Mouse (Mus musculus) layer of hippocampus, adult 9-10 months (tissue): ENCODE measurements around the gene Crtc1.

Source experiments
- DNase-seq: peaks from one replicate; pipeline ENCODE4 v3.0.0; 2022; ENCODE audit warnings: low spot score

Crtc1 gene

DNA sequence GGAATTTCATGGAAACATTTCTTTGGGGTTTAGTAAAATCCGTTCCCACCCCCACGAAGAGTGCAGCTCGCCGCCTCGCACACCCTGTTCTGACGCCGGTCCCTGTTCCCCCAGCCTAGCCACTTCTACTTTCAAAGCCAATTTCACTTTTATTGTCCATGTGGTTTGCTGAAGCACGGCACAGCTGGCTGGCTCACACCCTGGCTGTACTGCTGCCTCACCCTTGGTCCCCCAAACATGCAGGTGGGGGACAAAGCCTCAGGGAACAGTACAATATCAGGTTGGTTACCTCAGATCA lies 23.1 kb upstream of the Crtc1 start:
- DNase-seq, result no peak

GRCm38 (mm10) chr8:70461765-70462515 lies 22.6 kb upstream of the Crtc1 start:
- no peak for DNase-seq

- DNase-seq, result no peak
Measured at GRCm38 (mm10) chr8:70460606-70461005, 21.2 kb upstream of the Crtc1 start.

DNA sequence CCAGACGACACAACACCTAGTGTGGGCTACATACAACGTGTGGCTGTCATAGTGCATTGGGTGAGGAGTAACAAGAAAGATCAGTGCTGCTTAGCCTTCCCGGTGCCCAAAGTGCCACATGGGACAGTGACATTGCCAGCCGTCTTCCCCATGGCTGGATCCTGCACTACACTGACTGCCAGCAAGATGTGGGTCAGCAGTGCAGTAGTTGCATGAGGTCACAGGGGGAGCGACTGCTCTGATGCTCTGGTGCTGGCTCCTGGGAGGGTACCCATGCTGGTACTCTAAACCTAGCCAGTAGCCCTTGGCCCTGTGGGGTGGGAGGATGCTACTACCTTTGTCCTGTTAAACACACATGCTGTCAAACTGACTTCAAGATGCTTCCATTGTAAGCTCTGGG lies 20.8 kb upstream of the Crtc1 start:
- no peak for DNase-seq

DNA sequence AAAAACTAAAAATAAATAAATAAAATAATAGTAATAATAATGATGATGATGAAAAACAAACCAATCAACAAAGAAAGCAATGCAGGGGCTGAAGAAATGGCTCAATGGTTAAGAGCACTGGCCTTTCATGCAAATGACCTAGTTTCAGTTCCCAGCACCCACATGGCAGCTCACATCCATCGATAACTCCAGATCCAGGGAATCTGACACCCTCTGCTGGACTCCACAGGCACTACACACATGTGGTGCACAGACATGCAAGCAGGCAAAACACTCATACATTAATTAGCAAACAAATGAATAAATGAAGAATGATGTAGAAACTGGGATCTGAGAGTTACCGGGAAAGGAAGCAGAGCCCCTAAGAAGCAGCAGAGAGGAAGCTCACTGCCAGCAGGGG lies 20.3 kb upstream of the Crtc1 start:
- no peak for DNase-seq

GRCm38 (mm10) chr8:70458462-70458861 lies 19.1 kb upstream of the Crtc1 start:
- no peak for DNase-seq

- no peak for DNase-seq
Measured at GRCm38 (mm10) chr8:70457882-70458281, 18.5 kb upstream of the Crtc1 start.

- no peak for DNase-seq
Measured at GRCm38 (mm10) chr8:70456996-70457395, 17.6 kb upstream of the Crtc1 start.

DNA sequence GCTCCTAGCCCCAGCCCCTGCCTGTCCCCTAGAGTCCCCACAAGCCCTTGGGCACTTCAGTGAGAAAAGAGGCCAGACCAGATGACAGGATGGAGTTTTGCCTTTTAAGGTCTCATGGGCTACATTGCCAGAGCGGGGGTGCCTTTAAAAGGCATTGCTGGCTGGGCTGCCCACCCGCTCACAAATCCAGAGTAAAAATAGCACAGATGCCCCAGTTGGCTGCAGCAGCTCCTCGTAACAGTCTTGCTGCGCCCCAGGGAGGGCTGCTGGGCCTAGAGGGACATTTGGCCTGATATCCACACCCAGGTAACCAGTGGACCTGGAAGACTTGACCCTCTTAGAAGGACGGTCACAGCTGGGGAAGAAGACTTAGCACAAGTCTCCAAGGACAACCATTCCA lies 14.5 kb upstream of the Crtc1 start:
- DNase-seq, result no peak

GRCm38 (mm10) chr8:70452196-70452966 lies 13.0 kb upstream of the Crtc1 start:
- no peak for DNase-seq

- no peak for DNase-seq
Measured at GRCm38 (mm10) chr8:70447639-70448420, 8.5 kb upstream of the Crtc1 start.

DNA sequence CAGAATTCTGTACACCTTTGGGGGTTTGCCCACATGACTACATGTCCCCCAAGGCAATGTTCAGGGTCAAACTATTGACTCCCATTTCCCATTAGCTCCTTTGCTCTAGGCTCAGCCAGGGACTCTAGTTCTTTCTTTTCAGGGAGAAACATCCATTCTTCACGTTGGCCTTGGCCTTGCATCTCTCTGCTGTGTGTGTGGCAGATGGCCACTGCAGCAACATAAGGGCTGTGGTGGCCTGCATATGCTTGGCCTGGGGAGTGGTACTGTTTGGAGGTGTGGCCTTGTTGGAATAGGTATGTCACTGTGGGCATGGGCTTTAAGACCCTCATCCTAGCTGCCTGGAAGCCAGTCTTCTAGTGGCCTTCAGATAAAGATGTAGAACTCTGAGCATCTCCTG lies 6.6 kb upstream of the Crtc1 start:
- DNase-seq, result no peak

DNA sequence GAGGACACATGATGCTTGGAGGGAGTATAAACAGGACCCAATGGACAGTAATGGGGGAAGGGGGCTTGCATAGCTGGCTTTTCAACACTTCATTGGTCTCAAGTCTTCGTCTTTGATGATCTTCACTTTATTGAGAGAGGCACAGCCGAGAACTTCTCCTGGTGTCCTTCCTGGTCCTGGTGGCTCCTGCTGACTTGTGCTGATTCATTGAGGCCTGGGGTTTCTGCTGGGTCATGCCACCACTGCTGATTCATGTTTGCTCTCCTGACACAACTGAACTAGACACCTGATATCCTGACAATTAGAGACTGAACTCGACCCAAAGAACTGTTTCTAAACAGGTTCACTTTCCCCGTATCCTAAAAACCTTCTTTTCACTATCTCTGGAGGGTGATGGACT lies 3.9 kb upstream of the Crtc1 start:
- no peak for DNase-seq

DNA sequence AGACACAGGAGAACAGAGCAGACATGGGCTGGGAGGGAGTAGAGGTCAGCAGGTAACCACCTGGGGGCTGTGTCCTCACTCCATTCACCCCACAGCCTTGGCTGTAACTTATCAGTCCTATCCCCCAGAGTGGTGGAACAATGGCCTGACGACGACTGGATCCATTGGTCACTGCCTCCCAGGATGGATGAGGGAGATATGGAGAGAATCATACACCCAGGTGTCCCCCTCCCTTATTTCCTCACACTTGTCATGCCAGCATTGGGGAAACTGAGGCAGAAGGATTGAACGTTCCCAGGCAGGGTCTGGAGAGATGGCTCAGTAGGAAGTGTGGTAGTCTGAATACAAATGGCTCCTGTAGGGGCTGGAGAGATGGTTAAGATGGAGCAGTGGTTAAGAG lies 2.2 kb upstream of the Crtc1 start:
- DNase-seq, result no peak

- DNase-seq, result no peak
Measured at GRCm38 (mm10) chr8:70440246-70440645, 867 bp upstream of the Crtc1 start.

GRCm38 (mm10) chr8:70439848-70440179 lies 435 bp upstream of the Crtc1 start:
- DNase-seq, result no peak

DNA sequence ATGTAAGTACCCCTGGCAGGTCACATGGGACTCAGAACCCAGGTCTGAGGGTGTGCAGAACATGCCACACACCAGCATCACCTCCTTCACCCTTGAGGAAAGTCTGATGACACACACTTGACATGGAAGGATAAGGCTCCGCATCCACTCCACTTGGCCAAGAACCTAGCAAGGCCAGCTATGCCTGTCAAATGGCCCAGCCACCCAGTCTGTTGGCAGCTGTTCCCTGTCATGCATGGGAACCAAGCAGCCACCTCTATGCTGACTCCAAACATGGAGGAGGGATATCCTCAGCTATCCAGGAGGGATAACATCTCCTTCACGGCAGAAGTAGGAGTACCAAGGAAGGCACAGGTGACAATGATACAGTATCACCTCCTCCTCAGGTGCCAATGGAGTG lies 956 bp downstream of the Crtc1 start:
- DNase-seq, result no peak

GRCm38 (mm10) chr8:70435156-70435555 lies 4.2 kb downstream of the Crtc1 start:
- no peak for DNase-seq

DNA sequence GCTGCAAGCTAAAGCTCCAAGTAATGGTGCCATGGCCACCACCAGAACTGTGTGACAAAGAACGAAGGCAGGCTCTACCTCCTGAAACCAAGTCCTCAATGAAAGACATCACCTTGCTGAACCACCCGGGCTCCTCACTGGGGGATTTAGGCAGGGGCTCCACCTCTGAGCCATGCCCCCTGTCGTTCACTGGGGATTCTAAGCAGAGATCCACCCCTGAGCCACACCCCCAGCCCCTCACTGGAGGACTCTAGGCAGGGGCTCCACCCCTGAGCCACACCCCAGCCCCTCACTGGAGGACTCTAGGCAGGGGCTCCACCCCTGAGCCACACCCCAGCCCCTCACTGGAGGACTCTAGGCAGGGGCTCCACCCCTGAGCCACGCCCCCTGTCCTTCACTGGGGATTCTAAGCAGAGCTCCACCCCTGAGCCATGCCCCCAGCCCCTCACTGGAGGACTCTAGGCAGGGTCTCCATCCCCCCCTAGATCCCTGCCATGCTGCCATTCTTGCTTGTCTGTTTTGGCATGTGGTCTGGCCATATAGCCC lies 6.3 kb downstream of the Crtc1 start:
- DNase-seq, result no peak

DNA sequence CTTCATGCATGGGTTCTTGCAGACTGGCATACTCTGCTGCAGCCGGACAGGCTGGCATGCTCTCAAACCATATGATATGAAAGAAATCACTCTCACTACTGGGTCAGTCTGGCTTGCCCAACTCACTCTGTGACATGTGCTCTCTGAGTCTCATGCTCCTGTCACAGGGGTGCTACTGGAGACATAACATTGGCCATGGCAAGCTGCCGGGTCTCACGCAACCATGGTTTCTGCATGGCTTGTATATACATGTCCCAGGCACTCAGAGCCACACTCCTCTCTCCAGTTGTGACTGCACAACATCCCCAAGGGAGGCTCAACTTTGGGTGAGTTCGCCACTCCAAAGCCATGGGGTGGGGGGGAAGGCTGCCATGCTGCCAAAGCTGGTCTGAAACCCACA lies 8.2 kb downstream of the Crtc1 start:
- DNase-seq, result no peak

GRCm38 (mm10) chr8:70426300-70426907 lies 13.0 kb downstream of the Crtc1 start:
- DNase-seq, result no peak

DNA sequence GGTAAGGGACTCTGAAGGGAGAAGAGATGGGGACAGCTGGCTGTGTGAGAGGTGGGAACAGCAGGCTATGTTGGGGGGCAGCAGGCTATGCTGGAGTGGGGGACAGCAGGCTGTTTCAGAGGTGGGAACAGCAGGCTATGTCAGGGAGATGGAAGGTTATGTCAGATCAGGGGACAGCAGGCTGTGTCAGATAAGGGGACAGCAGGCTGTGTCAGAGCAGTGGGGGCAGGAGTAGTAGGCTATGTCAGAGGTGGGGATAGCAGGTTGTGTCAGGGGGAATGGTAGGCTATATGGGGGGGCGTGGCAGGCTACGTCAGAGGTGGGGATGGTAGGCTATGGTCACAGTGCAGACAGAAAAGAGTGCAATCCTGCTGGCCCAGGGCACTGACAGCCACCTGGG lies 16.7 kb downstream of the Crtc1 start:
- no peak for DNase-seq
